Mouse (Mus musculus): ENCODE data around the gene 4430402I18Rik. TPM values are rescaled to one million over a fixed set of nuclear protein-coding genes. Genes with fewer than 3 reads are reported as not detected.

The 4430402I18Rik gene
- polyA plus RNA-seq, 1 experiment from 2014 or later: 0.75 TPM

DNA sequence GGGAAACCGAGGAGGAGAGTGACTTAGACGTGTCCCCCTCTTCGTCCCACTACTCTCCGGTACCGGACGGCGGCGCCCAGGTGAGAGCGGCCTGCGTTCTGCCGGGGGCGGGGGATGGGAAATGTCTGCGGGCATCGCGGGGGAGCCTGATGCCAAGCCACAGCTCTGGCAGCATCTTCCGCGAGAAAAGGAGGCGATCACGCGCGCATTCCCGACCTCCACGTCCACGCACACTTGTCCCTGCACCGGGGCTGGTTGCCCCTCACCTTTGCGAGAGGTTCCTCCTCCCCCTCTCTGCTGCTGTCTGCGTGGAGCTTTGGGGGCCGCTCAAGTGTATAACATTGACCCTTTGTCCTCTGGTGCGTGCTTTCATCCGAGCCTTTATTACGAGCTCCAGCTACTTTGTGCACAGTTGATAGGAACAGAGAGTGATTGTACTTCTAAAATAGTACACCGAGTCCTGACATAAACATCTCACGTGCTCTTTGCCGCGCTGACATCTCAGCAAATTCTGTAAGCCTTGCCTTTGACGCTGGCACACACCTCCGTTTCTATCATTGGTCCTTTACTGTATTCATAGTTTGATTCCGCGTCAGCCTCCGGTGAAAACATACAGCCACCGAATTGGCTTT, 23.1 kb upstream of the 4430402I18Rik start:
- H3K4me3 ChIP-seq (ENCODE audit: inconsistent target): peak overlapping the region; percentile 90
- WGBS (ENCODE audit: missing documents): under 1% methylated on average over 41 of the region's 41 CpGs
- H3K79me2 ChIP-seq (ENCODE audit: inconsistent target): peaks cover 53% of the 10 kb centered on the region
- peaks cover 13% of the 10 kb centered on the region; the same call in 1 of the 2 replicates for H3K36me3 ChIP-seq (ENCODE audit: inconsistent target)
- peak overlapping the region; percentile 49 for H3K27ac ChIP-seq

- Histone ChIP-seq H3K4me3 (ENCODE audit: inconsistent target) (peak within 1 kb of the TSS; percentile 90), H3K36me3 (ENCODE audit: inconsistent target) (peaks cover 8% of the 10 kb centered on the region; the same call in 1 of the 2 replicates), H3K27ac (peak within 1 kb of the TSS; percentile 52), H3K79me2 (ENCODE audit: inconsistent target) (peaks cover 47% of the 10 kb centered on the region)
- WGBS (ENCODE audit: missing documents): under 1% methylated on average over 37 of the region's 37 CpGs
Measured at GRCm38 (mm10) chr19:28990194-28990589, 22.6 kb upstream of the 4430402I18Rik start, which contains the start of gene Cdc37l1. Gene Cdc37l1, plus strand, starts transcription at chr19:28990352.

- Histone ChIP-seq H3K4me3 (ENCODE audit: inconsistent target) (peak overlapping the region; percentile 90), H3K27ac (peak overlapping the region; percentile 52), H3K79me2 (ENCODE audit: inconsistent target) (peaks cover 41% of the 10 kb centered on the region), H3K36me3 (ENCODE audit: inconsistent target) (peaks cover 1% of the 10 kb centered on the region; the same call in 1 of the 2 replicates)
- WGBS (ENCODE audit: missing documents): 68% methylated on average over 8 of the region's 8 CpGs
Measured at GRCm38 (mm10) chr19:28989515-28989914, 21.9 kb upstream of the 4430402I18Rik start.

GRCm38 (mm10) chr19:28982617-28983016, 15.0 kb upstream of the 4430402I18Rik start:
- H3K36me3 ChIP-seq (ENCODE audit: inconsistent target): no peaks in the 10 kb centered on the region
- H3K4me3 ChIP-seq (ENCODE audit: inconsistent target): no peak overlapping the region
- H3K27ac ChIP-seq: no peak overlapping the region
- H3K79me2 ChIP-seq (ENCODE audit: inconsistent target): no peaks in the 10 kb centered on the region
- 77% methylated on average over 7 of the region's 7 CpGs for WGBS (ENCODE audit: missing documents)

DNA sequence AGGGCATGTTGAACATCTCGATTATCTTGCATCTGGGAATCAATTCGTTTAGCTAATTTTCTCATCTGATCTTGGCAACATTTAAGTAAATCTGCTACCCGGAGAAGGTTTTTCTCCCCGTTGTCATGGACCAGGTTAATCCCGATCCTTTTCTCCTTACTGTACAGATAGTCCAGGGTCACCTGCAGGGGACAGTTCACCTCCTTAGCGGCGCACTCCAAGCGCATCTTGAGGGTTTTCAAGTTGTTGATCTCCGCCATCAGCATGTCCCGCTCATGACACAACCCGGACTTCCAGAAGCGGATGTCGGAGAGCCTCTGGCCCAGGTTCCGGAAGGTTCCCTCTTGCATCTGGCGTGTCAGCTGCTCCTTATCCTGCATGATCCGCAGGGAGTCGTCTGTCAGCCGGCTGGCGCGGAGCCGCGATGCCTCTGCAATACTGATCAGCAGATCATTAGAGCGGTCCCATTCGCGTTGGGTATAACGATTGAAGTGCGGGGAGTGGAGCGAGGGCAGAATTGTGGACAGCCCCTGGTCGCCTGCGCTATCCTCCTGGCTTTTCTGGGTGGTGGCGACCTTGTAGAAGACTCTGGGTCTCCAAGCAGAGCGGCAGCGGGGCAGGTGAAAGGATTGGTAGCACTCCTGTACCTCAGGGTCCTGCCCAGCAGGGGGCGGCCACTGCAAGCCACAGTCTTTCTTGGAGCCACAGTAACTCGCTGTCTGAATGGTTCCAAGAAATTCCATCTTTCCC, 7.4 kb upstream of the 4430402I18Rik start:
- H3K79me2 ChIP-seq (ENCODE audit: inconsistent target): no peaks in the 10 kb centered on the region
- WGBS (ENCODE audit: missing documents): 29% methylated on average over 33 of the region's 35 CpGs
- H3K27ac ChIP-seq: no peak overlapping the region
- H3K36me3 ChIP-seq (ENCODE audit: inconsistent target): no peaks in the 10 kb centered on the region
- no peak overlapping the region for H3K4me3 ChIP-seq (ENCODE audit: inconsistent target)

GRCm38 (mm10) chr19:28970251-28970650, 2.7 kb upstream of the 4430402I18Rik start:
- WGBS (ENCODE audit: missing documents): 93% methylated on average over 11 of the region's 11 CpGs
- no peak overlapping the region for H3K27ac ChIP-seq
- H3K4me3 ChIP-seq (ENCODE audit: inconsistent target): no peak overlapping the region
- no peaks in the 10 kb centered on the region for H3K79me2 ChIP-seq (ENCODE audit: inconsistent target)
- no peaks in the 10 kb centered on the region for H3K36me3 ChIP-seq (ENCODE audit: inconsistent target)

GRCm38 (mm10) chr19:28969231-28969630, 1.6 kb upstream of the 4430402I18Rik start:
- WGBS (ENCODE audit: missing documents): 91% methylated on average over 5 of the region's 5 CpGs
- H3K36me3 ChIP-seq (ENCODE audit: inconsistent target): no peaks in the 10 kb centered on the region

DNA sequence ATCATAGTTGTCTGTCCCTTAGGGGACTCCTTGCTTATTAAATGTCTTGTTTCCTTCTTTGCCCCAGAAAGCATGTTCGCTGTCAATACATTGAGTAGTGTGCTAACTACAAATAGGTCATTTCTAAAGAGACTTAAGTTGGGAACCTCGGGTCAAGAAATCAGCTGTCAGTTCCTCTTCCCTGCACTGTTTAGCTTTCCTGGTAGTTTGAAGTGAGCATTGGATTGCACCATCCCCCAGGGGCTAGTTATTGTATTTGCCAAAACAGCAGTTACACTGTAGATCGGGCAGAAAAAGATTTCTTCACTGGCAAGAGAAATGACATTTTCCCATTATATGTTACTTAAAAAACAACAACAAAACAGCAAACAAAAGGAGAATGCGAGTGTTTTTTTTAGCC, 578 bp upstream of the 4430402I18Rik start:
- Histone ChIP-seq H3K4me3 (ENCODE audit: inconsistent target) (no peak overlapping the region), H3K79me2 (ENCODE audit: inconsistent target) (no peaks in the 10 kb centered on the region), H3K27ac (no peak overlapping the region), H3K36me3 (ENCODE audit: inconsistent target) (no peaks in the 10 kb centered on the region)
- 62% methylated on average over 4 of the region's 4 CpGs for WGBS (ENCODE audit: missing documents)

More at GRCm38 (mm10) chr19:28969231-28969630, 1.6 kb upstream of the 4430402I18Rik start:
- Histone ChIP-seq H3K79me2 (ENCODE audit: inconsistent target) (no peaks in the 10 kb centered on the region), H3K4me3 (ENCODE audit: inconsistent target) (no peak overlapping the region), H3K27ac (no peak overlapping the region)

DNA sequence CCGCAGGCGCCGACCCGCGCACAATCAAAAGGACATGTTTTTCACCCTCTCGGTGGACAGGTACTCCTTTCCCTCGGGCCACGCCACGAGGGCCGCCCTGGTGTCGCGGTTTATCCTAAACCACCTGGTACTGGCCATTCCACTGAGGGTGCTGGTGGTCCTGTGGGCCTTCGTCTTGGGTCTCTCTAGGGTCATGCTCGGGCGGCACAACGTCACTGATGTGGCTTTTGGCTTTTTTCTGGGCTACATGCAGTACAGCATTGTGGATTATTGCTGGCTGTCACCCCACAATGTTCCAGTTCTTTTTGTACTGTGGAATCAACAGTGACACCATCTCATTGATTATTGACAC, 3.1 kb downstream of the 4430402I18Rik start:
- H3K27ac ChIP-seq: no peak overlapping the region
- no peaks in the 10 kb centered on the region for H3K79me2 ChIP-seq (ENCODE audit: inconsistent target)
- WGBS (ENCODE audit: missing documents): 12% methylated on average over 16 of the region's 16 CpGs
- no peaks in the 10 kb centered on the region for H3K36me3 ChIP-seq (ENCODE audit: inconsistent target)
- peak overlapping the region; percentile 37 for H3K4me3 ChIP-seq (ENCODE audit: inconsistent target)

DNA sequence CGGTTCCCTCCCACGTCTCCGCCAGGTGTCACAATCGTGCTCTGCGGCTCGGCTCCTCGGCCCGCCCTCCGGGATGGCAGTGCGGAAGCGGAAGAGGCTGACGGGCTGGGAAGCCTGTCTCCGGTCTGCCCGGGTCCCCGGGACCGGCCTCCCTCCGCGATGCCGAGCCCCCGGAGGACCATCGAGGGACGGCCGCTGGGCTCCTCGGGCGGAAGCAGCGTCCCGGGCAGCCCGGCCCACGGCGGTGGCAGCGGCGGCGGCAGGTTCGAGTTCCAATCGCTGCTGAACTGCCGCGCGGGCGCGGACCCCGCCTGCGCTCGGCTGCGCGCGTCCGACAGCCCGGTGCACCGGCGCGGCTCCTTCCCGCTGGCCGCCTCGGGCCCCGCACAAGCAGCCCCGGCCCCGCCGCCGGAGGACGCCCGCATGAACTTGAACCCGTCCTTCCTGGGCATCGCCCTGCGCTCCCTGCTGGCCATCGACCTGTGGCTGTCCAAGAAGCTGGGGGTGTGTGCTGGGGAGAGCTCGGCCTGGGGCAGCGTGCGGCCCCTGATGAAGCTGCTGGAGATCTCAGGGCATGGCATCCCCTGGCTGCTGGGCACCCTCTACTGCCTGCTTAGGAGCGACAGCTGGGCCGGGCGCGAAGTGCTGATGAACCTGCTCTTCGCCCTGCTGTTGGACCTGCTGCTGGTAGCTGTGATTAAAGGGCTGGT, 3.6 kb downstream of the 4430402I18Rik start, which contains the start of gene Plpp6:
TSS of gene Plpp6 (plus strand) at position 112 of the 710 bp plus-strand sequence.
- no peak within 1 kb of the TSS for H3K27ac ChIP-seq
- H3K79me2 ChIP-seq (ENCODE audit: inconsistent target): no peaks in the 10 kb centered on the region
- H3K36me3 ChIP-seq (ENCODE audit: inconsistent target): no peaks in the 10 kb centered on the region
- peak within 1 kb of the TSS; percentile 37 for H3K4me3 ChIP-seq (ENCODE audit: inconsistent target)
- WGBS (ENCODE audit: missing documents): under 1% methylated on average over 54 of the region's 73 CpGs

- whole genome bisulfite sequencing (ENCODE audit: missing documents): 0% methylated on average over 4 of the region's 4 CpGs
- no peak overlapping the region for H3K27ac ChIP-seq
Measured at GRCm38 (mm10) chr19:28963513-28963841, 4.1 kb downstream of the 4430402I18Rik start.

GRCm38 (mm10) chr19:28963113-28963512, 4.5 kb downstream of the 4430402I18Rik start:
- Histone ChIP-seq H3K4me3 (ENCODE audit: inconsistent target) (no peak overlapping the region; the same call in 1 of the 2 replicates), H3K36me3 (ENCODE audit: inconsistent target) (no peaks in the 10 kb centered on the region), H3K27ac (no peak overlapping the region), H3K79me2 (ENCODE audit: inconsistent target) (no peaks in the 10 kb centered on the region)
- whole genome bisulfite sequencing (ENCODE audit: missing documents): 87% methylated on average over 1 of the region's 3 CpGs

More at GRCm38 (mm10) chr19:28963513-28963841, 4.1 kb downstream of the 4430402I18Rik start:
- peak overlapping the region; percentile 20; the same call in 1 of the 2 replicates for H3K4me3 ChIP-seq (ENCODE audit: inconsistent target)
- H3K36me3 ChIP-seq (ENCODE audit: inconsistent target): no peaks in the 10 kb centered on the region
- H3K79me2 ChIP-seq (ENCODE audit: inconsistent target): no peaks in the 10 kb centered on the region

- Histone ChIP-seq H3K27ac (no peak overlapping the region), H3K4me3 (ENCODE audit: inconsistent target) (no peak overlapping the region), H3K36me3 (ENCODE audit: inconsistent target) (no peaks in the 10 kb centered on the region), H3K79me2 (ENCODE audit: inconsistent target) (no peaks in the 10 kb centered on the region)
- WGBS (ENCODE audit: missing documents): 91% methylated on average over 5 of the region's 5 CpGs
Measured at GRCm38 (mm10) chr19:28951251-28951650, 16.3 kb downstream of the 4430402I18Rik start.

DNA sequence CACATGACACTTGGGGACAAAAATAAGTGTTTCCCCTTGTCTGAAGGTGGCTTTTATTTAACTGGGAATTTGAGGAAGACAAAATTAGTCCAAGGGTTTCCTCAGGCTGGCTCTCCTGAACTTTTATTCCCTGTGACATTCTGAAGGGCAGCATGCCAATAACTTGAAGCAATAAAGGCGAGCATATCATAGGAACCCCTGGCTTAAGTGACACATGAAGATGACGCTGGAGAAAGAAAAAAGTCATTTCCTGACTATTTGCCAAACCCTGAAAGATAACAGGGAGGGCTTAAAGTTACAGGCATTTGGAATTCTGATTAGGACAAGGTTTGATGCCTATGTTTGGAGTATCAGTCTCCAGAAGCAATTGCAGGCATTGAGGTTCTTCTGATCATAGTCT, 20.3 kb downstream of the 4430402I18Rik start:
- WGBS (ENCODE audit: missing documents): 56% methylated on average over 2 of the region's 2 CpGs
- no peaks in the 10 kb centered on the region for H3K36me3 ChIP-seq (ENCODE audit: inconsistent target)
- H3K79me2 ChIP-seq (ENCODE audit: inconsistent target): no peaks in the 10 kb centered on the region
- no peak overlapping the region for H3K4me3 ChIP-seq (ENCODE audit: inconsistent target)
- no peak overlapping the region for H3K27ac ChIP-seq

DNA sequence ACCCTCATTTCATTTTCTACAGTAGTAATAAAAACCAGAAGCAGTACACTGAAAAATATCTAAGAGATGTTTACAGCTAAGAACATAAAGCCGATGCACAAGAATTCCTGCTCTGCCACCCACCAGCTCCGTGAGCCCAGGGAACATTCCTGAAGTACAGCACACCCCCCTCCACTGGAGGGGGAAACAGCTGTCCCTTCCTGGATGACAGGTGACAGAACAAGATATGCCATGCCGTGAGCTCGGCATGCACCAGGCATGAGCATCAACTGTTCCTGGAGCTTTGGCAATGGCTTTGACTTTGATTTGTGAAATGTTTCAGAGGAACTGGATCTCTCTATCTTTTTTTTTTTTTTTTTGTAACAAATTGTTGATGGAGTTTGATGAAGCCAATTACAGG, 20.8 kb downstream of the 4430402I18Rik start:
- Histone ChIP-seq H3K4me3 (ENCODE audit: inconsistent target) (no peak overlapping the region), H3K36me3 (ENCODE audit: inconsistent target) (no peaks in the 10 kb centered on the region), H3K79me2 (ENCODE audit: inconsistent target) (no peaks in the 10 kb centered on the region), H3K27ac (no peak overlapping the region)
- 21% methylated on average over 4 of the region's 4 CpGs for WGBS (ENCODE audit: missing documents)
